15 mouse cellular contexts compared by ENCODE assay signal in the genomic region with DNA sequence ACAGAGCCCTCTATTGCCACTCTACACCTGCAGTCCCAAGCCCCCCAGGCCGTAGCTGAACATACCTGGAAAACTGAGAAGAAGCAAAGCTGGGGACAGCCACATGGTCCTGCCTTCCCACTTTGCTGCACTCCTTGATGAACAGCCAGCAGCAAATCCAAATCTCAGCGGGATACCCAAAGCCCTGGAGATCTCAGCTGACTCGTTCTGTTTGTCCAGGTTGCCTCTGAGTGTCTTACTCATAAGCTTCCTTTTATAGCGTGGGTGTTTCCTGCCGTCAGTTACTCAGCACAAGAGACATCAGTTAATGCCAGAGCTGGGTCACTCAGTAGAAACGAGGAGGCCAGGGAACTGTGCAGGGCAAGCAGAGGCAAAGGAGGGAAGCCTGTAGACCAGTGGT. TPM values are rescaled to one million over a fixed set of nuclear protein-coding genes. Genes with fewer than 3 reads are reported as not detected.
DNase-seq lines count a peak whose midpoint lies in the region; ATAC-seq and TF ChIP-seq lines count a peak whose summit lies in the region.
"Had no signal": no experiment of that assay in that cellular context is flagged by ENCODE, and none has a peak within 500 bp of the region (broad histone marks: within the 10 kb centered on the region; RNA-seq: fewer than 3 reads in every experiment).

Cd300lb (minus strand) TSS at position 243 of the 400 bp plus-strand sequence.

- H3K9ac ChIP-seq in stomach, embryonic 15.5 days, result no peak within 1 kb of the TSS
- no peak within 1 kb of the TSS for H3K9ac ChIP-seq in stomach, postnatal 0 days (ENCODE audit: low read length)
- H3K9ac ChIP-seq in liver, postnatal 0 days (replicated peaks), result no peak within 1 kb of the TSS
- no peak within 1 kb of the TSS for H3K9ac ChIP-seq in midbrain, embryonic 14.5 days (replicated peaks; ENCODE audit: low read length)
- H3K9ac ChIP-seq: heart, embryonic 15.5 days; hindbrain, embryonic 12.5 days; limb, embryonic 13.5 days had no signal

- WGBS in cerebellum, adult 2 months, result 20% methylated on average over 6 of the region's 6 CpGs
- WGBS in stomach, embryonic 15.5 days, result 50% methylated on average over 6 of the region's 6 CpGs
- WGBS in stomach, postnatal 0 days, result 35% methylated on average over 6 of the region's 6 CpGs
- WGBS in liver, postnatal 0 days (ENCODE audit: insufficient replicate concordance), result 28% methylated on average over 6 of the region's 6 CpGs
- 72% methylated on average over 6 of the region's 6 CpGs for WGBS in midbrain, embryonic 14.5 days

- TF ChIP-seq POLR2A in cerebellum, adult 2 months (IDR thresholded peaks at IDR 0.05; ENCODE audit: borderline replicate concordance, insufficient read depth, low read length), result no peak

- TF ChIP-seq CTCF in cerebellum, adult 2 months (IDR thresholded peaks at IDR 0.05; ENCODE audit: borderline replicate concordance, insufficient read depth, low read depth, low read length), result no peak
- no peak for TF ChIP-seq CTCF in stomach, postnatal 0 days (IDR thresholded peaks at IDR 0.05; ENCODE audit: low read depth)
- TF ChIP-seq CTCF in liver, postnatal 0 days (IDR thresholded peaks at IDR 0.05; ENCODE audit: low read depth), result no peak

- H3K27me3 ChIP-seq in cerebellum, adult 2 months (ENCODE audit: control insufficient read depth, insufficient read depth, low read length), result no peaks in the 10 kb centered on the region
- H3K27me3 ChIP-seq in stomach, embryonic 15.5 days (replicated peaks), result no peaks in the 10 kb centered on the region
- H3K27me3 ChIP-seq in stomach, postnatal 0 days (ENCODE audit: control insufficient read depth, insufficient read depth, low read length), result no peaks in the 10 kb centered on the region
- no peaks in the 10 kb centered on the region for H3K27me3 ChIP-seq in liver, postnatal 0 days (ENCODE audit: insufficient read depth, low read length)
- H3K27me3 ChIP-seq in midbrain, embryonic 14.5 days (ENCODE audit: control insufficient read depth, insufficient read depth, low read length), result no peaks in the 10 kb centered on the region
- H3K27me3 ChIP-seq: heart, embryonic 15.5 days; hindbrain, embryonic 12.5 days; limb, embryonic 13.5 days had no signal

- H3K9me3 ChIP-seq in stomach, embryonic 15.5 days, result no peaks in the 10 kb centered on the region
- no peaks in the 10 kb centered on the region for H3K9me3 ChIP-seq in stomach, postnatal 0 days (ENCODE audit: control insufficient read depth, low read length)
- no peaks in the 10 kb centered on the region for H3K9me3 ChIP-seq in liver, postnatal 0 days (ENCODE audit: low read length)
- H3K9me3 ChIP-seq in midbrain, embryonic 14.5 days (ENCODE audit: control insufficient read depth, low read length), result no peaks in the 10 kb centered on the region
- H3K9me3 ChIP-seq: heart, embryonic 15.5 days; hindbrain, embryonic 12.5 days; limb, embryonic 13.5 days had no signal

- no peak within 1 kb of the TSS; the same call in 1 of the 2 replicates for H3K27ac ChIP-seq in cerebellum, adult 2 months (ENCODE audit: insufficient read depth, low read length)
- no peak within 1 kb of the TSS for H3K27ac ChIP-seq in stomach, embryonic 15.5 days
- H3K27ac ChIP-seq in stomach, postnatal 0 days (replicated peaks), result no peak within 1 kb of the TSS
- H3K27ac ChIP-seq in liver, postnatal 0 days (ENCODE audit: low read depth), result peak within 1 kb of the TSS; percentile 22; the same call in 1 of the 2 replicates
- H3K27ac ChIP-seq in midbrain, embryonic 14.5 days (replicated peaks; ENCODE audit: low read depth, low read length), result no peak within 1 kb of the TSS
- H3K27ac ChIP-seq: heart, embryonic 15.5 days; hindbrain, embryonic 12.5 days; limb, embryonic 13.5 days had no signal

- H3K36me3 ChIP-seq in stomach, embryonic 15.5 days, result no peaks in the 10 kb centered on the region
- no peaks in the 10 kb centered on the region for H3K36me3 ChIP-seq in stomach, postnatal 0 days (ENCODE audit: control insufficient read depth, insufficient read depth, low read length)
- no peaks in the 10 kb centered on the region for H3K36me3 ChIP-seq in liver, postnatal 0 days (replicated peaks; ENCODE audit: insufficient read depth, low read length)
- no peaks in the 10 kb centered on the region for H3K36me3 ChIP-seq in midbrain, embryonic 14.5 days (ENCODE audit: control insufficient read depth, insufficient read depth, low read length)
- H3K36me3 ChIP-seq: heart, embryonic 15.5 days; hindbrain, embryonic 12.5 days; limb, embryonic 13.5 days had no signal

- peaks cover 13% of the 10 kb centered on the region for H3K4me1 ChIP-seq in cerebellum, adult 2 months (ENCODE audit: control insufficient read depth, insufficient read depth, low read length)
- no peaks in the 10 kb centered on the region for H3K4me1 ChIP-seq in stomach, embryonic 15.5 days
- H3K4me1 ChIP-seq in stomach, postnatal 0 days (replicated peaks; ENCODE audit: control insufficient read depth, insufficient read depth), result no peaks in the 10 kb centered on the region
- no peaks in the 10 kb centered on the region for H3K4me1 ChIP-seq in liver, postnatal 0 days (ENCODE audit: insufficient read depth)
- no peaks in the 10 kb centered on the region for H3K4me1 ChIP-seq in midbrain, embryonic 14.5 days (ENCODE audit: control insufficient read depth, insufficient read depth, low read length)
- H3K4me1 ChIP-seq: hindbrain, embryonic 12.5 days; limb, embryonic 13.5 days had no signal

- no peak within 1 kb of the TSS for H3K4me2 ChIP-seq in stomach, embryonic 15.5 days
- H3K4me2 ChIP-seq in stomach, postnatal 0 days (replicated peaks; ENCODE audit: low read depth), result no peak within 1 kb of the TSS
- peak within 1 kb of the TSS; percentile 27 for H3K4me2 ChIP-seq in liver, postnatal 0 days (ENCODE audit: low read depth, low read length)
- no peak within 1 kb of the TSS for H3K4me2 ChIP-seq in midbrain, embryonic 14.5 days (ENCODE audit: low read length)
- H3K4me2 ChIP-seq: heart, embryonic 15.5 days; hindbrain, embryonic 12.5 days; limb, embryonic 13.5 days had no signal

- H3K4me3 ChIP-seq in cerebellum, adult 2 months (replicated peaks; ENCODE audit: insufficient read depth, low read depth, low read length), result no peak within 1 kb of the TSS
- 0 out of 2 replicates have a peak within 1 kb of the TSS, but pooled peaks have one; percentile 2 for H3K4me3 ChIP-seq in stomach, embryonic 15.5 days (replicated peaks)
- no peak within 1 kb of the TSS for H3K4me3 ChIP-seq in stomach, postnatal 0 days (ENCODE audit: low read depth, low read length)
- peak within 1 kb of the TSS; percentile 24 for H3K4me3 ChIP-seq in liver, postnatal 0 days (ENCODE audit: low read depth, low read length)
- no peak within 1 kb of the TSS for H3K4me3 ChIP-seq in midbrain, embryonic 14.5 days (replicated peaks; ENCODE audit: low read depth, low read length)
- H3K4me3 ChIP-seq: heart, embryonic 15.5 days; hindbrain, embryonic 12.5 days; limb, embryonic 13.5 days had no signal

- no peak for TF ChIP-seq EP300 in stomach, postnatal 0 days (optimal IDR thresholded peaks at IDR 0.05)
- no peak for TF ChIP-seq EP300 in liver, postnatal 0 days (IDR thresholded peaks at IDR 0.05; ENCODE audit: low read depth)

- no peak for ATAC-seq in stomach, embryonic 15.5 days (ENCODE audit: insufficient read depth, low FRiP score, low read depth)
- no peak for ATAC-seq in stomach, postnatal 0 days (ENCODE audit: low FRiP score, low TSS enrichment)
- ATAC-seq in liver, postnatal 0 days, result no peak
- ATAC-seq in midbrain, embryonic 14.5 days (ENCODE audit: low FRiP score, low TSS enrichment), result no peak
- ATAC-seq: intestine, postnatal 0 days had no signal

- DNase-seq in cerebellum, adult 2 months, result peak; percentile 54 to 70
- no peak for DNase-seq in cerebellum, postnatal 4 days (ENCODE audit: low spot score in 2 of 2)
- DNase-seq in stomach, postnatal 0 days (ENCODE audit: low spot score), result no peak
- no peak for DNase-seq in liver, postnatal 0 days
- DNase-seq in midbrain, embryonic 14.5 days, result no peak
- DNase-seq in neural tube, embryonic 10.5 days (ENCODE audit: extremely low spot score, low spot score), result no peak
- DNase-seq in ovary, postnatal 14 days (ENCODE audit: low spot score), result no peak
- DNase-seq: adrenal gland, postnatal 36 days; gastrocnemius, postnatal 25 days; kidney, postnatal 36 days had no signal

RNA-seq across cellular contexts. Expression of gene Cd300lb, which starts in this region (rescaled TPM):
- 0.44 and 0.71 TPM in 2 replicates for polyA plus RNA-seq in cerebellum, adult 2 months (2012; rRNA removed)
- 0.68 and 1.1 TPM in 2 replicates for polyA plus RNA-seq in stomach, embryonic 15.5 days (2015; fragmentation: Nextera tagmentation; extraction: Ambion mirVana)
- polyA plus RNA-seq in stomach, postnatal 0 days (2015; fragmentation: Nextera tagmentation; extraction: Ambion mirVana), result 0.12 TPM in 2 replicates
- polyA plus RNA-seq in liver, postnatal 0 days (2015; fragmentation: Nextera tagmentation; extraction: Ambion mirVana), result 1.8 and 2.5 TPM in 2 replicates
- polyA plus RNA-seq in midbrain, embryonic 14.5 days (2014; fragmentation: Nextera tagmentation; extraction: Ambion mirVana), result 0.21 TPM in 1 of 2 replicates, not detected in the other
- polyA plus RNA-seq: hindbrain, embryonic 12.5 days had no signal

Comparison
In these comparisons a context has a peak if more than half of its experiments do, and no peak if none do; other contexts are left out.
1. H3K4me3 ChIP-seq: peak in stomach, embryonic 15.5 days (single experiment) and liver, postnatal 0 days (single experiment); none in cerebellum, adult 2 months (single experiment), stomach, postnatal 0 days (single experiment) and midbrain, embryonic 14.5 days (single experiment).
2. Peak in DNase-seq in cerebellum, adult 2 months; RNA of the gene not detected or under 1 TPM.